Mouse (Mus musculus): ENCODE data around the gene Ep400.

DNA sequence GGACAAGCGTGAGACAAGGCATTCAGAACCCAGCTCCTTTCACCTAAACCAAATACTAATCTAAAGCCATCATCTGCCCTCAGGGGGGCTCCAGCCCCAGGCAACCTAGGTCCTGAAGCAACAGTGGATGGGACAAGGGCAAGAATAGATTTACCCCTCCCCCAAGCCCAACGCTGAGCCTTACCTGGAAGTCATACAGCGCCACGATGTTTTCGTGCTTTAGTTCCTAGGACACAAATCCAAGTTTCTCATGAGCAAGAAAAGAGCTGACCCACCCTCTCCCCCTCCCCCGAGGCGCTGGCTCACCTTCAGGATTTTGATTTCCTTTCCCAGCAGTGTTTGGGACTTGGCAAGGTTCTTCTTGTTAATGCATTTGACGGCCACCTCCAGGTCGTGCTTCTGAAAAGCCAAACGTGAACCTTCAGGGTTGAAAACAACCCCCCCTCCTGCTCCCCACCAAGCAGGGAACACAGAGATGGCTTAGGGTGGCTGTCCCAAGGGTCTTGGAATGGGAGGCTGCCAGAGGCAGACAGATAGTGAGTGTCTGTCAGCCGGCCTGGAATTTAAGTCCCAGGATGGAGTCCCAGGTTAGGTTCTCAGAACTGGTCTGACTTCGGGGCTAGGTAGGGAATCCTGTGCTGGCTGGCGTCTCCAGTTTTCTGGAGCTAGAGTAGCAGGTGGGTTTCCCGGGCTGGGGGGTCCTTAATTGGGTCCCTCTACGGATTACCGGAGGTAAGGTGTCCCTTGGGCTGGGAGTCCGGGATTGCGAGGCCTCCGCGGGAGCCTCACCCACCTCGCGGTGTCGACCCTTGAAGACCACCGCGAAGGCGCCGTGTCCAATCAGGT is 38.5 kb upstream of the Ep400 start:
- no peak for TF ChIP-seq POLR2A (IDR thresholded peaks at IDR 0.05; ENCODE audit: insufficient read depth, low read depth, low read length)
- TF ChIP-seq CTCF (IDR thresholded peaks at IDR 0.05): no peak
- TF ChIP-seq EP300 (IDR thresholded peaks at IDR 0.05; ENCODE audit: insufficient read depth, low read depth, low read length): no peak

Measured in heart, adult 2 months (tissue).